Mouse (Mus musculus) intestine, embryonic 14.5 days (tissue): ENCODE measurements around the gene Sacm1l. TPM values are rescaled to one million over a fixed set of nuclear protein-coding genes. Genes with fewer than 3 reads are reported as not detected.

Experiments used
- ATAC-seq: fragments of 200-750 bp; cut with Nextera tagmentation; replicated peaks from 2 replicates; pipeline ENCODE4 v1.8.0; 2017; ENCODE audit warnings: low read depth, moderate number of reproducible peaks, moderate TSS enrichment, moderate library complexity; ENCODE audit not compliant: low FRiP score, low TSS enrichment
- DNase-seq: peaks from one replicate; pipeline ENCODE4 v3.0.0-alpha.2; 2018; ENCODE audit warnings: low spot score
- H3K27ac ChIP-seq: fragments of 300-500 bp; sonication (generic); 2 replicates; pipeline ENCODE4 v1.5.1; 2014; ENCODE audit warnings: low read depth, mild to moderate bottlenecking, control low read depth
- H3K27me3 ChIP-seq: fragments of 300-500 bp; sonication (generic); replicated peaks from 2 replicates; pipeline ENCODE4 v1.6.1; 2014; ENCODE audit warnings: low read length, control low read depth; ENCODE audit not compliant: control insufficient read depth, insufficient read depth
- H3K36me3 ChIP-seq: fragments of 300-500 bp; sonication (generic); 2 replicates; pipeline ENCODE4 v1.6.1; 2014; ENCODE audit warnings: low read length, control low read depth; ENCODE audit not compliant: control insufficient read depth, insufficient read depth
- H3K4me1 ChIP-seq: fragments of 300-500 bp; sonication (generic); replicated peaks from 2 replicates; pipeline ENCODE4 v1.6.1; 2014; ENCODE audit warnings: low read length, control low read depth, mixed read lengths; ENCODE audit not compliant: control insufficient read depth, insufficient read depth
- H3K4me2 ChIP-seq: fragments of 300-500 bp; sonication (generic); 2 replicates; pipeline ENCODE4 v1.6.1; 2014; ENCODE audit warnings: low read length
- H3K4me3 ChIP-seq: fragments of 300-500 bp; sonication (generic); 2 replicates; pipeline ENCODE4 v1.5.1; 2014; ENCODE audit warnings: low read depth, low read length, control low read depth, mixed read lengths
- H3K9ac ChIP-seq: fragments of 300-500 bp; sonication (generic); 2 replicates; pipeline ENCODE4 v1.6.1; 2014; ENCODE audit warnings: mild to moderate bottlenecking, low read length
- H3K9me3 ChIP-seq: fragments of 300-500 bp; sonication (generic); 2 replicates; pipeline ENCODE4 v1.6.1; 2016; ENCODE audit warnings: low read length, control low read depth; ENCODE audit not compliant: control insufficient read depth
- WGBS: fragments of 180-500 bp; shearing (Covaris S2); extraction: QIAGEN DNeasy Blood & Tissue Kit; methylation state at CpG from one replicate; pipeline ENCODE4 v1.1.7; 2014; 5-methylcytosine and 5-hydroxymethylcytosine counted together
- polyA plus RNA-seq: library from polyadenylated mRNA; unstranded; fragments of >200 nt; fragmentation: Nextera tagmentation; extraction: Ambion mirVana; gene quantifications from 2 replicates; pipeline ENCODE4 v1.2.1, GENCODE M21; 2014

The Sacm1l gene
- polyA plus RNA-seq, 1 experiment from 2014 or later, result 51.0 TPM

DNA sequence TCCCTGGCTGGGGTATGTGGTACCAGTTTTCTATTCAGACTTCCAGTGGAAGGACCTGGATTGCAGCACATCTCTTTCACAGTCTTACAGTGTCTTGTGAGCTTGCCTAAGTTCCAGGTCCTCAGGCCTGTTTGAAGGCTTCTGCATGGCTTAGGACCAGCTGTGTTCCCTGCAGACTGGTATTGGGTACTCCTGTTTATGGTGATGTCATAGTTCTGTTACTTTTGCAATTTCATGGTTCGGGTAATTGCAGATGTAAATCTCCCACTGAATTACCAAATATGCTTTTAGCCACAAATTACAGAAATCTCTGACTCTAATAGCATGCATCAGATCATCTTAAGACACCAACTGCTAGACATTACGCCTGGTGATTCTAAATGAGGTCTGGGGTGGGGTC, 14.5 kb upstream of the Sacm1l start:
- Histone ChIP-seq H3K36me3 (peaks cover 77% of the 10 kb centered on the region), H3K4me1 (no peaks in the 10 kb centered on the region; the same call in none of the 2 replicates), H3K27ac (no peak overlapping the region), H3K4me2 (no peak overlapping the region), H3K9me3 (no peaks in the 10 kb centered on the region), H3K27me3 (no peaks in the 10 kb centered on the region), H3K4me3 (no peak overlapping the region), H3K9ac (no peak overlapping the region)
- ATAC-seq (no peak), DNase-seq (peak; percentile 49)
- WGBS, result 87% methylated on average over 2 of the region's 2 CpGs

- Histone ChIP-seq H3K9ac (no peak overlapping the region), H3K4me3 (no peak overlapping the region), H3K9me3 (no peaks in the 10 kb centered on the region), H3K27me3 (no peaks in the 10 kb centered on the region), H3K27ac (no peak overlapping the region), H3K4me1 (peaks cover 4% of the 10 kb centered on the region; the same call in 1 of the 2 replicates), H3K4me2 (no peak overlapping the region), H3K36me3 (peaks cover 67% of the 10 kb centered on the region)
- DNase-seq (no peak), ATAC-seq (no peak)
- 95% methylated on average over 7 of the region's 7 CpGs for WGBS
Observed at GRCm38 (mm10) chr9:123516641-123517385, 12.7 kb upstream of the Sacm1l start.

GRCm38 (mm10) chr9:123518969-123519894, 10.3 kb upstream of the Sacm1l start:
- DNase-seq, result no peak
- H3K36me3 ChIP-seq, result peaks cover 48% of the 10 kb centered on the region
- no peaks in the 10 kb centered on the region for H3K9me3 ChIP-seq
- no peak overlapping the region for H3K4me2 ChIP-seq
- H3K9ac ChIP-seq, result no peak overlapping the region
- no peak overlapping the region for H3K4me3 ChIP-seq
- peaks cover 4% of the 10 kb centered on the region; the same call in 1 of the 2 replicates for H3K4me1 ChIP-seq
- ATAC-seq, result no peak
- no peak overlapping the region for H3K27ac ChIP-seq
- no peaks in the 10 kb centered on the region for H3K27me3 ChIP-seq
- WGBS, result 79% methylated on average over 13 of the region's 13 CpGs

GRCm38 (mm10) chr9:123520735-123521134, 8.8 kb upstream of the Sacm1l start:
- Histone ChIP-seq H3K4me3 (no peak overlapping the region), H3K9ac (no peak overlapping the region), H3K27me3 (no peaks in the 10 kb centered on the region), H3K4me1 (peaks cover 4% of the 10 kb centered on the region; the same call in 1 of the 2 replicates), H3K36me3 (peaks cover 48% of the 10 kb centered on the region), H3K4me2 (no peak overlapping the region), H3K9me3 (no peaks in the 10 kb centered on the region), H3K27ac (no peak overlapping the region)
- ATAC-seq (no peak), DNase-seq (no peak)
- WGBS, result 59% methylated on average over 3 of the region's 3 CpGs

- 43% methylated on average over 3 of the region's 3 CpGs for WGBS
- Histone ChIP-seq H3K36me3 (peaks cover 21% of the 10 kb centered on the region), H3K27ac (no peak overlapping the region), H3K9ac (no peak overlapping the region), H3K4me1 (peaks cover 12% of the 10 kb centered on the region), H3K4me2 (no peak overlapping the region), H3K9me3 (no peaks in the 10 kb centered on the region), H3K27me3 (no peaks in the 10 kb centered on the region), H3K4me3 (no peak overlapping the region)
- DNase-seq (no peak), ATAC-seq (no peak)
Observed at GRCm38 (mm10) chr9:123523676-123524075, 5.9 kb upstream of the Sacm1l start.

- H3K9me3 ChIP-seq, result no peaks in the 10 kb centered on the region
- H3K36me3 ChIP-seq, result peaks cover 7% of the 10 kb centered on the region
- H3K4me3 ChIP-seq, result no peak overlapping the region
- no peak overlapping the region for H3K9ac ChIP-seq
- H3K27ac ChIP-seq, result no peak overlapping the region
- peak; percentile 74 for DNase-seq
- no peak for ATAC-seq
- no peak overlapping the region for H3K4me2 ChIP-seq
- peaks cover 12% of the 10 kb centered on the region for H3K4me1 ChIP-seq
- WGBS, result 0% methylated on average over 1 of the region's 1 CpGs
- no peaks in the 10 kb centered on the region for H3K27me3 ChIP-seq
Observed at GRCm38 (mm10) chr9:123525095-123525494, 4.5 kb upstream of the Sacm1l start.

- Histone ChIP-seq H3K27me3 (no peaks in the 10 kb centered on the region), H3K9me3 (no peaks in the 10 kb centered on the region), H3K9ac (no peak overlapping the region), H3K27ac (no peak overlapping the region), H3K36me3 (no peaks in the 10 kb centered on the region), H3K4me1 (peaks cover 19% of the 10 kb centered on the region), H3K4me3 (no peak overlapping the region), H3K4me2 (no peak overlapping the region)
- DNase-seq (no peak), ATAC-seq (no peak)
- WGBS, result 76% methylated on average over 5 of the region's 5 CpGs
Observed at GRCm38 (mm10) chr9:123526502-123526901, 3.1 kb upstream of the Sacm1l start.

DNA sequence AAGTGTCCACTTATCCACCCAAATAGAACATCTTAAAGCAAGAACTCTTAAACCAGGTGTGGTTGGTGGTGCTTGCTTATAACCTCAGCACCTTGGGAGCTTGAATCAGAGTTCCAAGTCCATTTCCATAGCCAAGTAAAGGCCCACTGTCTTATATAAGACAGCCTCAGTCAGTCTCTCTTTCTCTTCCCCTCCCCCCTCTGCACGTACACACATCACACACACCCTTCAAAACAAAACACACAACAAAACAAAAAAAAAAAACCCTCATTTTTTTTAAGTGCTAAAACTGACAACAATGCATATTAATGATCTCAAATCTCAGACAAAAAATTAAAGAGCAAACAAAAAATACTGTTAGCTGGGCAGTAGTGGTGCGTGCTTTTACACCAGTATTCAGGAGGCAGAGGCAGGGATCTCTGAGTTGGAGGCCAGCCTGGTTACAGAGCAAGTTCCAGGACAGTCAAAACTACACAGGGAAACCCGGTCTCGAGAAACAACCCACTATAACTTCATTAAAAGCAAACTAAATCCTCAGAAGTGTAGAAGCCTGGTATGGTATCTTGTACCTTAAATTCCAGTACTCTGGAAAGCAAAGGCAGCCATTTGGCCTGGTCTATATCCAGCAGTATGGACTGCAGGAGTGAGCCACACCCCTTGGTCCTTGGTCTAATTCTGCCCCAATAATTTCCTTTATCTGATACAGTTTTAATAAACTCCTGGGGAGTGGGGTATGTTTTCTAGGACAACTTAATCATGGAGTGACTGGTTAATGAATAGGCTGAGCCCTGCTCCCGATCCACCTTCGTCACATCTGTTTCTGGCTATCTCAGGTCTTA, 1.3 kb upstream of the Sacm1l start:
- H3K9ac ChIP-seq, result peak overlapping the region; percentile 55
- no peaks in the 10 kb centered on the region for H3K27me3 ChIP-seq
- ATAC-seq, result no peak
- DNase-seq, result no peak
- H3K4me3 ChIP-seq, result peak overlapping the region; percentile 84
- no peaks in the 10 kb centered on the region for H3K9me3 ChIP-seq
- H3K4me1 ChIP-seq, result peaks cover 24% of the 10 kb centered on the region
- peak overlapping the region; percentile 95 for H3K27ac ChIP-seq
- H3K4me2 ChIP-seq, result peak overlapping the region; percentile 82
- WGBS, result 27% methylated on average over 6 of the region's 6 CpGs
- H3K36me3 ChIP-seq, result no peaks in the 10 kb centered on the region
